Mouse (Mus musculus) embryonic fibroblast, embryonic 13.5 days (primary cell): ENCODE data around the gene Gm20388.

Experiments
- CTCF ChIP-seq: IDR thresholded peaks from 2 replicates; pipeline ENCODE4 v1.5.1; 2011; ENCODE audit warnings: mild to moderate bottlenecking, control low read depth, low read length, moderate library complexity, borderline replicate concordance; ENCODE audit not compliant: insufficient read depth
- POLR2A ChIP-seq: IDR thresholded peaks from 2 replicates; pipeline ENCODE4 v1.6.1; 2011; ENCODE audit warnings: low read depth, mild to moderate bottlenecking, control low read depth, low read length, moderate library complexity

- no peak for TF ChIP-seq CTCF
- TF ChIP-seq POLR2A: no peak
These were observed 2419.1 kb downstream of the Gm20388 start for GRCm38 (mm10) chr8:122329553-122330239.
